Mouse (Mus musculus) cortical plate, adult 2 months (tissue): Measurements from ENCODE around the gene Slain2. TPM values are rescaled to one million over a fixed set of nuclear protein-coding genes. Genes with fewer than 3 reads are reported as not detected.
"Not testable (repeated sequence)": the region's sequence is repeated elsewhere in the genome, so short reads cannot be mapped to it uniquely, and the experiment has no call there.

ENCODE experiments used
- H3K27ac ChIP-seq: fragments of 200-500 bp; 2 replicates; pipeline ENCODE4 v1.5.1; 2012; ENCODE audit warnings: low read length, control low read depth, inconsistent platforms; ENCODE audit not compliant: insufficient read depth
- H3K4me1 ChIP-seq: fragments of 200-500 bp; 2 replicates; pipeline ENCODE4 v1.6.1; 2011; ENCODE audit warnings: low read length; ENCODE audit not compliant: control insufficient read depth, insufficient read depth
- H3K4me3 ChIP-seq: fragments of 200-500 bp; 2 replicates; pipeline ENCODE4 v1.5.1; 2011; ENCODE audit warnings: mild to moderate bottlenecking, low read length, control low read depth; ENCODE audit not compliant: insufficient read depth
- CTCF ChIP-seq: fragments of 200-500 bp; IDR thresholded peaks from 2 replicates; pipeline ENCODE4 v1.5.1; 2011; ENCODE audit warnings: mild to moderate bottlenecking, control low read depth, low read length; ENCODE audit not compliant: insufficient read depth; ENCODE audit errors: extremely low read depth
- POLR2A ChIP-seq: fragments of 200-500 bp; IDR thresholded peaks from 2 replicates; pipeline ENCODE4 v1.6.1; 2011; ENCODE audit warnings: mild to moderate bottlenecking, low read length, control low read depth; ENCODE audit not compliant: insufficient read depth; ENCODE audit errors: extremely low read depth
- polyA plus RNA-seq: library from polyadenylated mRNA; depleted of rRNA; stranded (reverse); fragments of >200 nt; gene quantifications from 2 replicates; pipeline ENCODE4 v1.2.3, GENCODE M21; 2012

Gene Slain2
- polyA plus RNA-seq, 1 experiment, result 14.7 TPM

- TF ChIP-seq CTCF (no peak), POLR2A (no peak)
- H3K4me1 ChIP-seq, result no peaks in the 10 kb centered on the region; the same call in 1 of the 2 replicates
- no peak within 1 kb of the TSS for H3K27ac ChIP-seq
- H3K4me3 ChIP-seq, result no peak within 1 kb of the TSS
Measured at GRCm38 (mm10) chr5:72974602-72975001, 60.5 kb downstream of the Slain2 start, which contains the start of gene Gm10135. Gene Gm10135, minus strand, starts transcription at chr5:72974702.

DNA sequence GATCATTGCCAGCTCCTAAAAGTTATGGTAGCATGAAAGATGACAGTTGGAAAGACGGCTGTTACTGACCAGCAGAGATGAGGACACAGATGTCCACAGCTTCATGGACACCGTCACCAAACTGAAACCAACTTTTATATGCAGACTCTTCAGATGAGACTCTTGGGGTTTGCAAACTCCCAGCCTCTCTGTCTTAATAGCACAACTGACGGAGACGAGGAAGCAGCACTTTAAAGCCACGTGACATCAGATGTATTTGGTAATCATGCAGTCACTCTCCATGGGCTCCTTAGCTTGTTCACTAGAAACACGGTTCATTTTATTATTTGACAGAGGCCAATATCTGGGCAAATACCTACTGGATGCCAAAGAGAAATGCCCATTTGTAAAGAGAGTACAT lies 61.9 kb downstream of the Slain2 start:
- no peaks in the 10 kb centered on the region; the same call in 1 of the 2 replicates for H3K4me1 ChIP-seq

DNA sequence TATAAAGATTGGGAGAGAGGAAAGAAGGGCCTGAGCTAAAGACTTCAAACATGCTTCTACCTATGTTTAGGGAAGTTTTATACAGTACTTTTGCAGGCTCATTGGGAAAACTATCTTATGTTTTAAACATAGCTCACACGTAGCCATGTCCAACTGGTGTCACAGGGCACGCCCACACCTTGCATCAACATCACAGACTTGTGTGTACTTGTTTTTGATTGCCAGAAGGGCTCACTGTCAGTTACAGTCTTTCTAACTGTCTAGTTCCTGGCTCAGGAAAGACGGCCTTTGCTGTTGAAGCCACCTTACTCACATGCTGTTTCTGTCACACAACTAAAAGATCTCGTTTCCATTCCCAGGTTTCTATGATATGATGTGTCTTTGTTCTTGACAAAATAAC lies 62.4 kb downstream of the Slain2 start:
- Histone ChIP-seq H3K27ac (no peak overlapping the region), H3K4me1 (no peaks in the 10 kb centered on the region; the same call in 1 of the 2 replicates), H3K4me3 (no peak overlapping the region)
- TF ChIP-seq POLR2A, result no peak

More for the DNA sequence above, 61.9 kb downstream of the Slain2 start:
- Histone ChIP-seq H3K4me3 (no peak overlapping the region), H3K27ac (no peak overlapping the region)
- TF ChIP-seq CTCF, result no peak
- no peak for TF ChIP-seq POLR2A

- Histone ChIP-seq H3K27ac (no peak overlapping the region), H3K4me1 (no peaks in the 10 kb centered on the region), H3K4me3 (no peak overlapping the region)
- TF ChIP-seq POLR2A, result no peak
- peak; percentile 49; the same call in 1 of the 2 replicates for TF ChIP-seq CTCF
Measured at GRCm38 (mm10) chr5:72984091-72984490, 70.0 kb downstream of the Slain2 start.

DNA sequence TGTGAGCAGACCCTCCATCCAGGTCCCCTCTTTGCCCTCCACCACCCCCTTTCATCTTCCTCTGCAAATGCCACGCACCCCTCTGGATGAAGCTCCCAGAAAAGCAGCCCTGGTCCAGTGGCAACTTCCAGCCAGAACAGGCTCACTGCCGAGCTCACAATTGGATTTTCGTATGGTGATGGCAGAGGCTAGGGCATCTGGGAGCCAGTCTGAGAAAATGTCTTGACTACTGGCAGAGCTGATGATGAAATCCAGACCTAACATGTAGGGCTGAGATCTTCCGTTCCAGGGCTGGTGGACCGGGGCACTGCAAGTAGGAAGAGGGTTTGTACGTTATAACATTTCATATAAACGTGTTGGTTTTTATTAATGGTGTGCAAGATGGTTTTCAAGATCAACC lies 73.7 kb downstream of the Slain2 start:
- Histone ChIP-seq H3K27ac (no peak overlapping the region), H3K4me1 (no peaks in the 10 kb centered on the region), H3K4me3 (no peak overlapping the region)
- TF ChIP-seq CTCF, result no peak
- no peak for TF ChIP-seq POLR2A

- TF ChIP-seq CTCF, result no peak
- no peak for TF ChIP-seq POLR2A
- no peak overlapping the region for H3K27ac ChIP-seq
- no peaks in the 10 kb centered on the region for H3K4me1 ChIP-seq
- no peak overlapping the region for H3K4me3 ChIP-seq
Measured at GRCm38 (mm10) chr5:72989756-72990155, 75.7 kb downstream of the Slain2 start.

- no peaks in the 10 kb centered on the region for H3K4me1 ChIP-seq
- H3K27ac ChIP-seq, result no peak overlapping the region
- no peak overlapping the region for H3K4me3 ChIP-seq
- no peak for TF ChIP-seq POLR2A
- TF ChIP-seq CTCF, result no peak
Measured at GRCm38 (mm10) chr5:72992474-72992873, 78.4 kb downstream of the Slain2 start.

GRCm38 (mm10) chr5:72994424-72994823 lies 80.3 kb downstream of the Slain2 start:
- H3K4me1 ChIP-seq, result no peaks in the 10 kb centered on the region
- H3K27ac ChIP-seq, result no peak overlapping the region
- TF ChIP-seq POLR2A, result no peak
- TF ChIP-seq CTCF, result no peak
- no peak overlapping the region for H3K4me3 ChIP-seq

- Histone ChIP-seq H3K4me3 (no peak overlapping the region), H3K27ac (no peak overlapping the region), H3K4me1 (no peaks in the 10 kb centered on the region)
- TF ChIP-seq CTCF (no peak), POLR2A (no peak)
Measured at GRCm38 (mm10) chr5:72994928-72995327, 80.8 kb downstream of the Slain2 start.

DNA sequence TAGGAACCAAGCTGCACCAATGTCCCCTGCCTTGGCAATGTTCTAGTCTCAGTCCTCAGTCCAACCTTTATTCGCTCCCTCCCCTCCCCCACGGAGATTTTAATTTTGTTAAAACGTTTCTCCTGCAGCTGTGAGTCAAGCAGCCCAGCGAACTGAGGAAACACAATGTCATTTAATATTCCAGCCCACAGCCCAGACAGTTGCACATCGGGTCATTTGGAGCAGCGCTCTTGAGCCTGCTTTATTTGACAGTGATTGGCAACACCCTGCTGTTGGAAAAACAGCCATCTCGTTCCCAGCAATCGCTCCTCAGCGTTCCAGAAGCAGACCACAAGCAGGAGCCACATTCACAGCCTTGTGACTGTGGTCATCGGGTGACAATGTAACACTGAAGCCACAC lies 81.3 kb downstream of the Slain2 start:
- TF ChIP-seq CTCF (no peak), POLR2A (no peak)
- H3K4me3 ChIP-seq, result no peak overlapping the region
- H3K4me1 ChIP-seq, result no peaks in the 10 kb centered on the region
- no peak overlapping the region for H3K27ac ChIP-seq

GRCm38 (mm10) chr5:72998546-72998945 lies 84.4 kb downstream of the Slain2 start:
- not testable (repeated sequence) for H3K4me1 ChIP-seq, H3K4me3 ChIP-seq, H3K27ac ChIP-seq
